Mouse (Mus musculus) urinary bladder, postnatal 10 days (tissue): Measurements from ENCODE around the gene Atp6v1g3.

ENCODE experiments used
- DNase-seq: peaks from one replicate; pipeline ENCODE4 v3.0.0; 2022; ENCODE audit warnings: low spot score

The Atp6v1g3 gene

GRCm38 (mm10) chr1:138289455-138290425 is 16.2 kb downstream of the Atp6v1g3 start:
- no peak for DNase-seq

DNA sequence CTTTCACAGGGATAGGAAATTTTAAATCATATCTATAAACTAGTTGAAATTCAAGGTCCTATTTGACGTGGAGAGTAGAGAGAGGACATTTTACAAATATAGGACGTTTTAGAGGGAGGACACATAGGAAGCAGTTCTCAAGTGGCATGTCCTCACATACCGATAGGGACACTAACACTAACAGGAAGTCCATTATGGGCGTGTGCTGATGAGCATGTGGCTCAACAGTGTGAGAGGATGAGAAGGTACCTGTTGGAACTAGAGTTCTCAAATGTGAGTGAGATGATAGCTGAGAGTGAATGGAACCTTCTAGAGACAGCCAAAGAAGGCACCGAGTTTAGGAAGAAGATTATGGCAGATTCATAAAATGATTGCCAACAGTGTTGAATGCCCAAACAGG is 17.9 kb downstream of the Atp6v1g3 start:
- no peak for DNase-seq

DNA sequence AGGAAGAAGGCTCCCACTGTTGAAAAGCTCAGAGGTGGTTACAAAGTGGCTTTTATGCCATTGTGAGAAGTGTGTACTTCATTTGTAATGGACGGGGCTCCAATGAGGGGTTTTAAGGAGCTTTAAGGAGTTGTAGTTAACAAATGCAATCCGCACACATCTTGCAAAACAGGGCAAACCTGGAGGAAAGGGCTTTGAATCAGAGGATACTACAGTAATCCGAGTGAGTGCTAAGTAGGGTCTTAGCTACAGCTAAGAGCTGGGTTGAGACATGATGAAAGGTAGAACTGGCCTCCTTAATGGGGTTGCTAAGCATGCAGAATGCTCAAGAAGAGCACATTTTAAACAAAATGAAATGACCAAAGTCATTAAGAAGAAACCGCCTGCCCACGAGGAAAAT is 20.9 kb downstream of the Atp6v1g3 start:
- no peak for DNase-seq

DNA sequence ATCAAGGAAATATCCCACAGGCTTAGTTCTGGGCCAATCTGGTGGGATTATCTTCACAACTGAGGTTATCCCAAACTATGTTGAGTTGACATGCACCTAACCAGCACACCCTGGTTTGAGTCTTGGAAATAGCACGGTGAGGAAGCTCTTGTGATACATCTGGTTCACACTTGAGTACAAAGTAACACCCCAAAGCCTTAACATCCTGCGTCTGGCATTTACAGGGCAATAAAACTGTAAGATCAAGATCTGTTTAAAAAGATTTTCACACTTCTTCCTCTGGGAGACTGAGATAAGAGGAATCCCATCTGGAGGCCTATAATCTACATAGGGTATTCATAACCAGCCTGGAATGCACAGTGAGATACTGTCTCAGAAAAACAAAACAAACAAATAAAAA is 24.6 kb downstream of the Atp6v1g3 start:
- DNase-seq, result no peak

DNA sequence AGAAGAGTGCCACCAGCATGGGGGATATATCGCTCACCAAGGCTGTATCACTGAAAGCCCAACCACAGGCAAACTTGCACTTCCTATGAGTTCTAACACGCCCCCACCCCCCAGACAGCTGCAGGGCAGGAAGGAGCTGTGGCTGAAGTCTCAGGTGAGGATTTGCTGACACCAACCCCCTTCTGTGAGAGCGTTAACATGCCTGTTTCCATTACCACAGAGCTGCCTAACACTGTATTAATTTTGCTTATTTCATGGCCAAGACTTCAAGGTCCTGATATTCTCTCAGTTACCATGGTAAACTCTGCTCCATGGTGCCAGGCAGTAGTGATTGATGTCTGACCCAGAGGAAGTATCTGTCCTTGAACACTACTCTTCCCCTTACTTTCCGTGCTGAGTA is 26.0 kb downstream of the Atp6v1g3 start:
- no peak for DNase-seq

- DNase-seq, result no peak
Observed at GRCm38 (mm10) chr1:138301920-138302319, 28.4 kb downstream of the Atp6v1g3 start.

- DNase-seq, result no peak
Observed at GRCm38 (mm10) chr1:138302756-138303155, 29.2 kb downstream of the Atp6v1g3 start.

- no peak for DNase-seq
Observed at GRCm38 (mm10) chr1:138303296-138303695, 29.8 kb downstream of the Atp6v1g3 start.

GRCm38 (mm10) chr1:138304141-138304915 is 30.8 kb downstream of the Atp6v1g3 start:
- no peak for DNase-seq

DNA sequence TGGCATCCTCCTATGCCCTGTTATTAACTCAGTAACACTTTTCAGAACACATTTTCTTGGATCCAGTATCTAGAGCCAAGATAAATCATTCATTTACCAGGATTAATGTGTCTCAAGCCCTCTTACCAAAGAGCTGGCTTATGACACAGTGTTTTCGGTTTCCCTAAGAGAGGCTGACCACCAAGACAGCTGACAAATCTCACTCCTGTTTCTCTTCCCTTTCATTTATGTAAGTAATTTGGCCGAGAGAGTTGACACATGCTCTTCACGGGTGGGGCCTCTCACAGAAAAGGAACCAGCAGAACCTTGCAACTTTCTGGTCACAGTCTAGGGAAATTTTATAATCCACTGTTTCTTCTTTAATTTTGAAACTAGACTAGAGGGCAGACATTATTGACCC is 49.1 kb downstream of the Atp6v1g3 start:
- DNase-seq, result no peak

GRCm38 (mm10) chr1:138323076-138323630 is 49.6 kb downstream of the Atp6v1g3 start:
- no peak for DNase-seq

GRCm38 (mm10) chr1:138326091-138326490 is 52.6 kb downstream of the Atp6v1g3 start:
- no peak for DNase-seq

GRCm38 (mm10) chr1:138326566-138326965 is 53.0 kb downstream of the Atp6v1g3 start:
- DNase-seq, result no peak

GRCm38 (mm10) chr1:138327466-138328245 is 54.1 kb downstream of the Atp6v1g3 start:
- DNase-seq, result no peak

- no peak for DNase-seq
Observed at GRCm38 (mm10) chr1:138328320-138328719, 54.8 kb downstream of the Atp6v1g3 start.

DNA sequence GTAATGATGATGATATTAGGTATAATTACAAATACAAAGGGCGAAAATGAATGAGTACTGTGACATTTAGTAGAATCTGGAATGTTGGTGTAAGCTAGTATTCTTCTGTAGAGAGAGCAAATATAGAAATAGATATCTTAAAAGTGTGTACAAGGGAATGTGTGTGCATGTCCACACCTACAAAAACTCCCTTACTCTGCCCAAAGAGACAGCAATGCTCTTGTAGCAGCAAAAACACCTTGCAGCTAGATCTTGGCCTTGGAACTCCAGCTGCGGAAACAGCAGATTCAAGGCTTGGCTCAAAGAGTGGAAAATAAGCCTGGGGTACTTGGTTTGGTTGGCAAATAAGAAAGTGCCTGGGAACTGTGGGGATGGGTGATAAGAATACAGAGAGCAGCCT is 57.0 kb downstream of the Atp6v1g3 start:
- no peak for DNase-seq

DNA sequence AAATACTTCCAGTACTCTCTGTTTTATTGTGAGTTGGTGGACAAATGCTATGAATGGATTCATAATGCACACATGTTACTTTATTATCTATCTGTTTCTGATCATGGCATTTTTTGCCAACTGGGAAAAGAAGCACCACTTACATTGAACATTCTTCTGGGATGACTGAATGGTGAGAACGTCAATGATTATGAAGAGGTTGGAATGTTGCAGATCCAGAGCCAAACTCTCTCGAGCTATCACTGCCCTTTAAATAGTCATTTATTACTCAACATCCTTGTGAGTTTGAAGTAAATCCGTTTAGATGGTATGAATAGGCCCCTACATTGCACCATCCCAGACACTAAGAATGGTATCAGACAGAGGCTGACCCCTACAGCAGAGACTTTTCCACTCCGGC is 58.1 kb downstream of the Atp6v1g3 start:
- no peak for DNase-seq

DNA sequence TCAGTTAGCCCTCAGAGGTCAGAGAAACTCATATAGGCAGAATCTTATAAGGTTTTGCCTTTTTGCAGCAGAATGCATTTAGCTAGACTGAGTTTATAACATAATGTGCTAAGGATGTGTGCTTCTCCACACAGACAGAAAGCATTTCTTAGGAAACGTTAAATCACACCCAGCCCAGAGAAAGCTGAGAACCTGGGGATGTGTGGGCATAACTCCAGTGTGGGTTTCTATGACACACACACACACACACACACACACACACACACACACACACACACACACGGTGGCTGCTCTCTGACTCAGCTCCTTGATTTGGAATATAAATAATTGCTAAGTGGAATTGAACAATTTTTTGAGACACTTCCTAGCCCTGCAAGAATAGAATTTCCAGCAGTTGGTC is 61.2 kb downstream of the Atp6v1g3 start:
- no peak for DNase-seq

DNA sequence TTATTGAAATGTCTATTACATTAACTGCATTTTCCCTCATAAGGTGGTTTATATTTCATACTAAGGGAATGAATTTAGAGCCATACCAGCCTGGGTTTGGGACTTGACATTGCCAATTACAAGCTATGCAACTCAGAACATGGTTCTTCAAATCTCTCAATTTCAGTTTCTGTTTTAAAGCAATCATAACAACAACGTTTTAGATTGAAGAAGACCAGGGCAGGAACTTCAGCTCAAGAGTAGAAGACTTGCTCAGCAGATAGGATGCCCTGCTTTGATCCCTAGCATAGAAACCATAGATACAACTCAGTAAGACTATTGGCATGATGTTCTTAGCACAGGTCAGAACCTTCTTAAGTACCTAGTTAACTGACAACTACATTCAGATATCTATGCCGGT is 63.9 kb downstream of the Atp6v1g3 start:
- no peak for DNase-seq
